Mouse (Mus musculus) heart, postnatal 0 days (tissue): ENCODE results near the gene Nlrc5. TPM values are rescaled to one million over a fixed set of nuclear protein-coding genes. Genes with fewer than 3 reads are reported as not detected.

Experiments used
- ATAC-seq: fragments of 200-750 bp; cut with Nextera tagmentation; 2 replicates; pipeline ENCODE4 v1.8.0; 2017; ENCODE audit warnings: low read depth, moderate number of reproducible peaks, moderate library complexity; ENCODE audit not compliant: insufficient read depth
- DNase-seq: peaks from one replicate; pipeline ENCODE4 v3.0.0-alpha.2; 2016; ENCODE audit warnings: low spot score
- H3K27ac ChIP-seq: fragments of 300-500 bp; sonication (generic); 2 replicates; pipeline ENCODE4 v1.5.1; 2014; ENCODE audit warnings: low read depth, mild to moderate bottlenecking
- H3K27me3 ChIP-seq: fragments of 300-500 bp; sonication (generic); 2 replicates; pipeline ENCODE4 v1.6.1; 2014; ENCODE audit warnings: low read length, mixed read lengths; ENCODE audit not compliant: control insufficient read depth, insufficient read depth
- H3K36me3 ChIP-seq: fragments of 300-500 bp; sonication (generic); replicated peaks from 2 replicates; pipeline ENCODE4 v1.6.1; 2014; ENCODE audit warnings: low read length, mixed read lengths; ENCODE audit not compliant: control insufficient read depth, insufficient read depth
- H3K4me1 ChIP-seq: fragments of 300-500 bp; sonication (generic); 2 replicates; pipeline ENCODE4 v1.6.1; 2014; ENCODE audit warnings: antibody characterized with exemption; ENCODE audit not compliant: control insufficient read depth, insufficient read depth
- H3K4me2 ChIP-seq: fragments of 300-500 bp; sonication (generic); 2 replicates; pipeline ENCODE4 v1.6.1; 2014; ENCODE audit warnings: low read depth, mild to moderate bottlenecking, low read length, moderate library complexity
- H3K4me3 ChIP-seq: fragments of 300-500 bp; sonication (generic); 2 replicates; pipeline ENCODE4 v1.5.1; 2014; ENCODE audit warnings: low read depth, low read length
- H3K9ac ChIP-seq: fragments of 300-500 bp; sonication (generic); replicated peaks from 2 replicates; pipeline ENCODE4 v1.6.1; 2014; ENCODE audit warnings: low read depth, low read length, mixed read lengths
- H3K9me3 ChIP-seq: fragments of 300-500 bp; sonication (generic); replicated peaks from 2 replicates; pipeline ENCODE4 v1.6.1; 2016; ENCODE audit warnings: low read length; ENCODE audit not compliant: control insufficient read depth
- CTCF ChIP-seq: IDR thresholded peaks from 2 replicates; pipeline ENCODE4 v1.5.1; 2016; ENCODE audit warnings: antibody characterized with exemption, control low read depth, low read depth
- EP300 ChIP-seq: IDR thresholded peaks from 2 replicates; pipeline ENCODE4 v1.6.1; 2016; ENCODE audit warnings: antibody characterized with exemption, low read depth
- WGBS: fragments of 180-500 bp; shearing (Covaris S2); extraction: QIAGEN DNeasy Blood & Tissue Kit; methylation state at CpG from one replicate; pipeline ENCODE4 v1.1.7; 2014; 5-methylcytosine and 5-hydroxymethylcytosine counted together
- polyA plus RNA-seq: library from polyadenylated mRNA; unstranded; fragments of >200 nt; fragmentation: Nextera tagmentation; extraction: Ambion mirVana; gene quantifications from 2 replicates; pipeline ENCODE4 v1.2.1, GENCODE M21; 2015
- total RNA-seq: library from RNA; depleted of rRNA; stranded (reverse); fragments of >200 nt; gene quantifications from 2 replicates; pipeline ENCODE4 v1.2.3, GENCODE M21; 2014; ENCODE audit warnings: low replicate concordance; rRNA removed

Gene Nlrc5
- total RNA-seq (3.1 and 3.5 TPM in 2 replicates), polyA plus RNA-seq (0.11 and 0.51 TPM in 2 replicates)

- peak within 1 kb of the TSS; percentile 86 for H3K4me2 ChIP-seq
- DNase-seq (peak; percentile 48), ATAC-seq (peak; percentile 74)
- H3K27ac ChIP-seq, result no peak within 1 kb of the TSS
- no peaks in the 10 kb centered on the region for H3K9me3 ChIP-seq
- WGBS, result 2% methylated on average over 29 of the region's 29 CpGs
- peaks cover 21% of the 10 kb centered on the region for H3K27me3 ChIP-seq
- H3K4me1 ChIP-seq, result 0 out of 2 replicates have a peak, but pooled peaks cover 3% of the 10 kb centered on the region
- peak within 1 kb of the TSS; percentile 35 for H3K9ac ChIP-seq
- peak within 1 kb of the TSS; percentile 58 for H3K4me3 ChIP-seq
- TF ChIP-seq CTCF, result peak; percentile 7; the same call in 1 of the 2 replicates
- no peak for TF ChIP-seq EP300
- no peaks in the 10 kb centered on the region for H3K36me3 ChIP-seq
These were observed at the start of gene Nlrc5 for GRCm38 (mm10) chr8:94433981-94434466. TSS of gene Nlrc5 (plus strand) at chr8:94434356.

- DNase-seq (no peak), ATAC-seq (peak; percentile 11)
- Histone ChIP-seq H3K4me2 (peak overlapping the region; percentile 70), H3K36me3 (peaks cover 16% of the 10 kb centered on the region), H3K4me3 (peak overlapping the region; percentile 75), H3K9ac (peak overlapping the region; percentile 79), H3K27ac (peak overlapping the region; percentile 84), H3K9me3 (no peaks in the 10 kb centered on the region), H3K27me3 (no peaks in the 10 kb centered on the region), H3K4me1 (no peaks in the 10 kb centered on the region)
- WGBS, result 26% methylated on average over 20 of the region's 20 CpGs
- no peak for TF ChIP-seq EP300
- no peak for TF ChIP-seq CTCF
These were observed 48.5 kb upstream of the Nlrc5 start for GRCm38 (mm10) chr8:94385506-94386213.

- DNase-seq (peak; percentile 97), ATAC-seq (peak; percentile 96)
- H3K4me3 ChIP-seq, result peak within 1 kb of the TSS; percentile 75
- H3K27ac ChIP-seq, result peak within 1 kb of the TSS; percentile 93
- no peaks in the 10 kb centered on the region for H3K4me1 ChIP-seq
- peaks cover 23% of the 10 kb centered on the region for H3K36me3 ChIP-seq
- H3K4me2 ChIP-seq, result peak within 1 kb of the TSS; percentile 70
- under 1% methylated on average over 64 of the region's 65 CpGs for WGBS
- H3K9me3 ChIP-seq, result no peaks in the 10 kb centered on the region
- peak within 1 kb of the TSS; percentile 79 for H3K9ac ChIP-seq
- no peaks in the 10 kb centered on the region for H3K27me3 ChIP-seq
- no peak for TF ChIP-seq CTCF
- TF ChIP-seq EP300, result peak; percentile 52; the same call in 1 of the 2 replicates
These were observed 47.7 kb upstream of the Nlrc5 start, which contains the start of gene Herpud1 for GRCm38 (mm10) chr8:94386214-94387026. TSS of gene Herpud1 (plus strand) at chr8:94386438.

- no peaks in the 10 kb centered on the region for H3K9me3 ChIP-seq
These were observed 47.0 kb upstream of the Nlrc5 start for GRCm38 (mm10) chr8:94387027-94387684.

GRCm38 (mm10) chr8:94387785-94388184 is 46.4 kb upstream of the Nlrc5 start:
- Histone ChIP-seq H3K9me3 (no peaks in the 10 kb centered on the region), H3K27ac (peak overlapping the region; percentile 93), H3K9ac (peak overlapping the region; percentile 79; the same call in 1 of the 2 replicates), H3K4me3 (peak overlapping the region; percentile 75), H3K4me2 (peak overlapping the region; percentile 70), H3K36me3 (peaks cover 37% of the 10 kb centered on the region), H3K4me1 (no peaks in the 10 kb centered on the region), H3K27me3 (no peaks in the 10 kb centered on the region)
- no peak for DNase-seq
- no peak for ATAC-seq
- WGBS, result 13% methylated on average over 6 of the region's 6 CpGs
- no peak for TF ChIP-seq CTCF
- no peak for TF ChIP-seq EP300

More at GRCm38 (mm10) chr8:94387027-94387684, 47.0 kb upstream of the Nlrc5 start:
- Histone ChIP-seq H3K4me2 (peak overlapping the region; percentile 70), H3K4me1 (no peaks in the 10 kb centered on the region), H3K36me3 (peaks cover 30% of the 10 kb centered on the region), H3K9ac (peak overlapping the region; percentile 79), H3K27ac (peak overlapping the region; percentile 93), H3K4me3 (peak overlapping the region; percentile 75), H3K27me3 (no peaks in the 10 kb centered on the region)
- peak; percentile 90 for DNase-seq
- peak; percentile 72 for ATAC-seq
- 5% methylated on average over 25 of the region's 25 CpGs for WGBS
- TF ChIP-seq CTCF (no peak), EP300 (no peak; the same call in 1 of the 2 replicates)
